Mouse (Mus musculus): Measurements from ENCODE around the gene 1700022I11Rik. TPM values are rescaled to one million over a fixed set of nuclear protein-coding genes. Genes with fewer than 3 reads are reported as not detected.

The 1700022I11Rik gene
- polyA plus RNA-seq, 1 experiment, result 0.18 TPM

GRCm38 (mm10) chr4:43031237-43031995 is 62.0 kb downstream of the 1700022I11Rik start, which contains the start of gene Stoml2:
Stoml2 (minus strand) TSS chr4:43031710.
- DNase-seq (ENCODE audit: extremely low spot score in 1 of 2, low spot score in 1 of 2), result peak; percentile 88 to 95

GRCm38 (mm10) chr4:43032501-43032900 is 63.1 kb downstream of the 1700022I11Rik start:
- DNase-seq (ENCODE audit: extremely low spot score in 1 of 2, low spot score in 1 of 2), result no peak

Other genes starting within 250 kb of the 1700022I11Rik start
- gene 4930578G10Rik, start 234.1 kb upstream of the 1700022I11Rik start, polyA plus RNA-seq (2012; rRNA removed), result 0.92 and 1.3 TPM in 2 replicates
- gene Ccl19, start 213.0 kb upstream of the 1700022I11Rik start, polyA plus RNA-seq (2012; rRNA removed), result 1.4 and 2.8 TPM in 2 replicates
- 0.12 and 1.3 TPM in 2 replicates for gene Ccl21a, start 195.6 kb upstream of the 1700022I11Rik start, polyA plus RNA-seq (2012; rRNA removed)
- gene Fam205a1, start 115.7 kb upstream of the 1700022I11Rik start, polyA plus RNA-seq (2012; rRNA removed), result 0.11 and 0.18 TPM in 2 replicates
- gene Gm12394, start 112.8 kb upstream of the 1700022I11Rik start, polyA plus RNA-seq (2012; rRNA removed), result 0.14 TPM in 1 of 2 replicates, not detected in the other
- 0.22 TPM in 1 of 2 replicates, not detected in the other for gene Fam205c, start 95.4 kb upstream of the 1700022I11Rik start, polyA plus RNA-seq (2012; rRNA removed)
- gene Phf24, start 52.9 kb upstream of the 1700022I11Rik start, polyA plus RNA-seq (2012; rRNA removed), result 175 and 199 TPM in 2 replicates
- gene Dnajb5, start 19.8 kb upstream of the 1700022I11Rik start, polyA plus RNA-seq (2012; rRNA removed), result 126 and 151 TPM in 2 replicates
- gene Vcp, start 30.9 kb downstream of the 1700022I11Rik start, polyA plus RNA-seq (2012; rRNA removed), result 170 and 193 TPM in 2 replicates
- 19.7 and 23.2 TPM in 2 replicates for gene Fancg, start 40.9 kb downstream of the 1700022I11Rik start, polyA plus RNA-seq (2012; rRNA removed)
- gene Pigo, start 56.2 kb downstream of the 1700022I11Rik start, polyA plus RNA-seq (2012; rRNA removed), result 20.7 and 23.0 TPM in 2 replicates
- 106 and 107 TPM in 2 replicates for gene Stoml2, start 62.1 kb downstream of the 1700022I11Rik start, polyA plus RNA-seq (2012; rRNA removed)
- 31.7 and 37.3 TPM in 2 replicates for gene Fam214b, start 76.6 kb downstream of the 1700022I11Rik start, polyA plus RNA-seq (2012; rRNA removed)
- gene Unc13b, start 89.3 kb downstream of the 1700022I11Rik start, polyA plus RNA-seq (2012; rRNA removed), result 45.8 and 54.2 TPM in 2 replicates